Comparison of ENCODE assay signal across 8 mouse cellular contexts in the genomic region with DNA sequence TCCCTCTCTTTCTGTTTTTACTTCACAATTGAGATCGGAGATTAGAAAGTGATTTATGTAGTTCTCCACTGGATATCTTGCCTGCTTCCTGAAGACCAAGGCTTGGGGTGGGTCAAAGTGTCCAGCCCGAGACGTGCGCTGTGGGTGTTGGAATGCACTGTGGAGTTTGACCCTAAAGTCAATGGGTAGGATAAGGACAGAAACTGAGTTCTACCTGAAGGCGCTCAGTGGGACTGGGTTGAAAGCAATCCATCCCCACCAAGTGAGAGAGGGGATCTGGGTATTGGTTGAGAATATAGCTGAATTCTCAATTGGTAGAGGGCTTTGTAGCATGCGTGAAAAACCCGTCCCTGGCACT. TPM values are rescaled to one million over a fixed set of nuclear protein-coding genes. Genes with fewer than 3 reads are reported as not detected.
A peak's percentile ranks its signal among the peaks of the same experiment; 100 is the strongest.
DNase-seq lines count a peak whose midpoint lies in the region; ATAC-seq lines count a peak whose summit lies in the region.

No protein-coding gene starts in this region.

- 56% methylated on average over 7 of the region's 7 CpGs for WGBS in embryonic facial prominence, embryonic 11.5 days
- WGBS in intestine, embryonic 16.5 days, result 42% methylated on average over 7 of the region's 7 CpGs
- WGBS in midbrain, embryonic 10.5 days, result 52% methylated on average over 7 of the region's 7 CpGs

- H3K27ac ChIP-seq in embryonic facial prominence, embryonic 11.5 days (replicated peaks; ENCODE audit: low read depth, low read length), result no peak overlapping the region
- H3K27ac ChIP-seq in intestine, embryonic 16.5 days (ENCODE audit: low read length), result peak overlapping the region; percentile 50; the same call in 1 of the 2 replicates
- H3K27ac ChIP-seq in midbrain, embryonic 10.5 days (replicated peaks), result peak overlapping the region; percentile 90

- H3K36me3 ChIP-seq in embryonic facial prominence, embryonic 11.5 days (replicated peaks; ENCODE audit: control insufficient read depth, insufficient read depth, low read depth, low read length), result no peaks in the 10 kb centered on the region
- no peaks in the 10 kb centered on the region for H3K36me3 ChIP-seq in intestine, embryonic 16.5 days (ENCODE audit: control insufficient read depth, insufficient read depth, low read length)
- H3K36me3 ChIP-seq in midbrain, embryonic 10.5 days, result no peaks in the 10 kb centered on the region

- H3K9me3 ChIP-seq in embryonic facial prominence, embryonic 11.5 days (replicated peaks; ENCODE audit: control insufficient read depth, low read length), result no peaks in the 10 kb centered on the region
- no peaks in the 10 kb centered on the region for H3K9me3 ChIP-seq in intestine, embryonic 16.5 days (ENCODE audit: control insufficient read depth, low read length)
- H3K9me3 ChIP-seq in midbrain, embryonic 10.5 days (replicated peaks), result no peaks in the 10 kb centered on the region

- H3K4me2 ChIP-seq in embryonic facial prominence, embryonic 11.5 days (ENCODE audit: low read depth, low read length), result peak overlapping the region; percentile 29
- H3K4me2 ChIP-seq in intestine, embryonic 16.5 days (ENCODE audit: low read depth, low read length), result peak overlapping the region; percentile 81

- H3K27me3 ChIP-seq in embryonic facial prominence, embryonic 11.5 days (ENCODE audit: control insufficient read depth, insufficient read depth, low read length), result no peaks in the 10 kb centered on the region
- H3K27me3 ChIP-seq in intestine, embryonic 16.5 days (replicated peaks; ENCODE audit: control insufficient read depth, insufficient read depth, low read length), result no peaks in the 10 kb centered on the region
- 0 out of 2 replicates have a peak, but pooled peaks cover 5% of the 10 kb centered on the region for H3K27me3 ChIP-seq in midbrain, embryonic 10.5 days (ENCODE audit: low read depth, poor library complexity, severe bottlenecking)

- H3K9ac ChIP-seq in embryonic facial prominence, embryonic 11.5 days (replicated peaks; ENCODE audit: low read length), result peak overlapping the region; percentile 34; the same call in 1 of the 2 replicates
- H3K9ac ChIP-seq in intestine, embryonic 16.5 days (ENCODE audit: low read depth, low read length), result peak overlapping the region; percentile 75

- no peak for ATAC-seq in embryonic facial prominence, embryonic 11.5 days (replicated peaks; ENCODE audit: insufficient number of reproducible peaks, low FRiP score, low TSS enrichment, low read depth)
- peak; percentile 67 for ATAC-seq in intestine, embryonic 16.5 days

- no peak overlapping the region for H3K4me3 ChIP-seq in embryonic facial prominence, embryonic 11.5 days (ENCODE audit: low read depth, low read length)
- H3K4me3 ChIP-seq in intestine, embryonic 16.5 days (ENCODE audit: low read length), result peak overlapping the region; percentile 49; the same call in 1 of the 2 replicates
- peak overlapping the region; percentile 54; the same call in 1 of the 2 replicates for H3K4me3 ChIP-seq in midbrain, embryonic 10.5 days

- H3K4me1 ChIP-seq in embryonic facial prominence, embryonic 11.5 days (ENCODE audit: control insufficient read depth, insufficient read depth, low read length), result no peaks in the 10 kb centered on the region
- peaks cover 6% of the 10 kb centered on the region; the same call in 1 of the 2 replicates for H3K4me1 ChIP-seq in intestine, embryonic 16.5 days (ENCODE audit: control insufficient read depth, insufficient read depth, low read length)
- peaks cover 43% of the 10 kb centered on the region for H3K4me1 ChIP-seq in midbrain, embryonic 10.5 days

- peak; percentile 91 for DNase-seq in heart, adult 11 months
- no peak for DNase-seq in heart, adult 9 months (ENCODE audit: low spot score in 2 of 2)
- DNase-seq in embryonic facial prominence, embryonic 11.5 days (ENCODE audit: low spot score), result no peak
- no peak for DNase-seq in midbrain, embryonic 10.5 days (ENCODE audit: low spot score)
- DNase-seq in embryo, embryonic 11 days, result no peak
- no peak for DNase-seq in adrenal gland, adult 18-20 months (ENCODE audit: low spot score in 2 of 2)
- DNase-seq in layer of hippocampus, adult 11-12 months (ENCODE audit: low spot score), result no peak

RNA-seq across cellular contexts. Expression of a gene that starts 10.0 kb away (rescaled TPM):
- polyA plus RNA-seq in embryonic facial prominence, embryonic 11.5 days (2014; fragmentation: Nextera tagmentation; extraction: Ambion mirVana), result 369 and 379 TPM in 2 replicates
- 301 and 311 TPM in 2 replicates for polyA plus RNA-seq in intestine, embryonic 16.5 days (2015; fragmentation: Nextera tagmentation; extraction: Ambion mirVana)
- 629 and 656 TPM in 2 replicates for polyA plus RNA-seq in midbrain, embryonic 10.5 days (2016; fragmentation: Nextera tagmentation; extraction: Ambion mirVana)
- 100 to 1,000 TPM; 238 to 263 TPM for total RNA-seq in adrenal gland, adult 18-20 months (2021)

RNA-seq across cellular contexts. Expression of a gene that starts 24.2 kb away (rescaled TPM):
- polyA plus RNA-seq in embryonic facial prominence, embryonic 11.5 days (2014; fragmentation: Nextera tagmentation; extraction: Ambion mirVana), result 7.0 and 7.6 TPM in 2 replicates
- 10.1 TPM in 2 replicates for polyA plus RNA-seq in intestine, embryonic 16.5 days (2015; fragmentation: Nextera tagmentation; extraction: Ambion mirVana)
- 9.3 and 11.6 TPM in 2 replicates for polyA plus RNA-seq in midbrain, embryonic 10.5 days (2016; fragmentation: Nextera tagmentation; extraction: Ambion mirVana)
- total RNA-seq in adrenal gland, adult 18-20 months (2021), result under 1 TPM; 0.33 to 0.64 TPM

RNA-seq across cellular contexts. Expression of a gene that starts 34.4 kb away (rescaled TPM):
- 1.4 TPM in 1 of 2 replicates, not detected in the other for polyA plus RNA-seq in embryonic facial prominence, embryonic 11.5 days (2014; fragmentation: Nextera tagmentation; extraction: Ambion mirVana)
- polyA plus RNA-seq in intestine, embryonic 16.5 days (2015; fragmentation: Nextera tagmentation; extraction: Ambion mirVana), result 0.98 and 1.6 TPM in 2 replicates
- 3.2 and 3.6 TPM in 2 replicates for polyA plus RNA-seq in midbrain, embryonic 10.5 days (2016; fragmentation: Nextera tagmentation; extraction: Ambion mirVana)
- under 1 TPM; 0.22 to 0.56 TPM for total RNA-seq in adrenal gland, adult 18-20 months (2021)

RNA-seq across cellular contexts. Expression of a gene that starts 36.1 kb away (rescaled TPM):
- polyA plus RNA-seq in embryonic facial prominence, embryonic 11.5 days (2014; fragmentation: Nextera tagmentation; extraction: Ambion mirVana), result 1.1 and 1.3 TPM in 2 replicates
- polyA plus RNA-seq in intestine, embryonic 16.5 days (2015; fragmentation: Nextera tagmentation; extraction: Ambion mirVana), result 50.4 and 54.9 TPM in 2 replicates
- 1.8 and 3.2 TPM in 2 replicates for polyA plus RNA-seq in midbrain, embryonic 10.5 days (2016; fragmentation: Nextera tagmentation; extraction: Ambion mirVana)
- total RNA-seq in adrenal gland, adult 18-20 months (2021), result 1 to 10 TPM; 5.1 to 6.3 TPM

RNA-seq across cellular contexts. Expression of a gene that starts 57.7 kb away (rescaled TPM):
- polyA plus RNA-seq in embryonic facial prominence, embryonic 11.5 days (2014; fragmentation: Nextera tagmentation; extraction: Ambion mirVana), result 42.3 and 42.9 TPM in 2 replicates
- 79.0 and 89.6 TPM in 2 replicates for polyA plus RNA-seq in intestine, embryonic 16.5 days (2015; fragmentation: Nextera tagmentation; extraction: Ambion mirVana)
- 46.3 and 56.8 TPM in 2 replicates for polyA plus RNA-seq in midbrain, embryonic 10.5 days (2016; fragmentation: Nextera tagmentation; extraction: Ambion mirVana)
- total RNA-seq in adrenal gland, adult 18-20 months (2021), result 10 to 100 TPM; 38.0 to 41.1 TPM
